Mouse (Mus musculus) lung, postnatal 0 days (tissue): ENCODE results near the gene Serpine1.

Experiments
- CTCF ChIP-seq: IDR thresholded peaks from 2 replicates; pipeline ENCODE4 v1.5.1; 2016; ENCODE audit warnings: antibody characterized with exemption, mild to moderate bottlenecking
- EP300 ChIP-seq: IDR thresholded peaks from 2 replicates; pipeline ENCODE4 v1.6.1; 2016; ENCODE audit warnings: antibody characterized with exemption, mild to moderate bottlenecking, control low read depth

DNA sequence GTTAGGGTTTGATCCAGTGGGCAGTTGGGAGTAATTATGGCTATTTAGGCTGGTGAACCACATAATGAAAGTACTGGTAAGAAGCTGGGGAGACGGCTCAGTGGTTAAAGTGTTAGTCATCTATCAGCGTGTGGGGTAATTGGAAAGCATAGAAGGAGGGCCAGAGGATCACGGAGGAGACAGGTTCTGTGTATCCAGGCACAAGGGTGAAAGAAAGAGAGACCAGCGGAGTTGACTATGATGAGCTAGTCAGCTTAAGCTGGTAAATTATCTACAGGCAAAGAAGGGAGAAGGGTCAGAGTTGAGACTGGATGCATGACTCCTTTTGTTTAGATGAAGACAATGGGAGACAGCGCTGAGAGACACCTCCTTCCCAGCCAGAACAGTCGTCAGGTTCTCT, 20.9 kb downstream of the Serpine1 start:
- TF ChIP-seq CTCF (no peak), EP300 (no peak)
